Mouse (Mus musculus): ENCODE measurements at regions not wholly inside any gene's neighbourhood (a gene's known extent, or its start where the extent isn't known, plus 50 kb on each side); places are given as distances from the start of the nearest gene placed in this dataset.

- TF ChIP-seq POU5F1 (IDR thresholded peaks at IDR 0.05; ENCODE audit: borderline replicate concordance, low read length) = no peak
- no peak for TF ChIP-seq NANOG (IDR thresholded peaks at IDR 0.05; ENCODE audit: borderline replicate concordance, low read length)
- no peaks in the 10 kb centered on the region for H3K36me3 ChIP-seq (ENCODE audit: insufficient read depth, low read length)
These were observed 305.7 kb upstream of the Tank start for GRCm38 (mm10) chr2:61272721-61273120.

GRCm38 (mm10) chr2:61267706-61268105 is 304.7 kb upstream of the Rbms1 start:
- Histone ChIP-seq H3K27me3 (ENCODE audit: insufficient read depth, low read length) (no peaks in the 10 kb centered on the region), H3K4me3 (replicated peaks; ENCODE audit: low read length) (no peak overlapping the region), H3K4me1 (replicated peaks; ENCODE audit: low read depth, low read length) (peaks cover 8% of the 10 kb centered on the region), H3K9me3 (ENCODE audit: low read length) (peaks cover 5% of the 10 kb centered on the region; the same call in 1 of the 2 replicates), H3K36me3 (ENCODE audit: insufficient read depth, low read length) (no peaks in the 10 kb centered on the region)
- TF ChIP-seq NANOG (IDR thresholded peaks at IDR 0.05; ENCODE audit: borderline replicate concordance, low read length) (no peak), CTCF (conservative IDR thresholded peaks at IDR 0.05; ENCODE audit: low read length) (no peak), POU5F1 (IDR thresholded peaks at IDR 0.05; ENCODE audit: borderline replicate concordance, low read length) (no peak)

More at GRCm38 (mm10) chr2:61272721-61273120, 305.7 kb upstream of the Tank start:
- no peaks in the 10 kb centered on the region for H3K4me1 ChIP-seq (replicated peaks; ENCODE audit: low read depth, low read length)
- H3K9me3 ChIP-seq (ENCODE audit: low read length) = peaks cover 2% of the 10 kb centered on the region; the same call in 1 of the 2 replicates
- H3K4me3 ChIP-seq (replicated peaks; ENCODE audit: low read length) = no peak overlapping the region
- H3K27me3 ChIP-seq (ENCODE audit: insufficient read depth, low read length) = no peaks in the 10 kb centered on the region

GRCm38 (mm10) chr2:61250068-61250800 is 287.2 kb upstream of the Rbms1 start:
- H3K27me3 ChIP-seq (ENCODE audit: insufficient read depth, low read length) = no peaks in the 10 kb centered on the region
- peaks cover 12% of the 10 kb centered on the region for H3K4me1 ChIP-seq (replicated peaks; ENCODE audit: low read depth, low read length)
- H3K36me3 ChIP-seq (ENCODE audit: insufficient read depth, low read length) = no peaks in the 10 kb centered on the region
- H3K4me3 ChIP-seq (replicated peaks; ENCODE audit: low read length) = no peak overlapping the region
- no peaks in the 10 kb centered on the region for H3K9me3 ChIP-seq (ENCODE audit: low read length)
- TF ChIP-seq POU5F1 (IDR thresholded peaks at IDR 0.05; ENCODE audit: borderline replicate concordance, low read length) (no peak), CTCF (conservative IDR thresholded peaks at IDR 0.05; ENCODE audit: low read length) (no peak), NANOG (IDR thresholded peaks at IDR 0.05; ENCODE audit: borderline replicate concordance, low read length) (no peak)

- no peak for TF ChIP-seq POU5F1 (IDR thresholded peaks at IDR 0.05; ENCODE audit: borderline replicate concordance, low read length)
- TF ChIP-seq CTCF (conservative IDR thresholded peaks at IDR 0.05; ENCODE audit: low read length) = no peak
- no peak for TF ChIP-seq NANOG (IDR thresholded peaks at IDR 0.05; ENCODE audit: borderline replicate concordance, low read length)
- no peaks in the 10 kb centered on the region for H3K27me3 ChIP-seq (ENCODE audit: insufficient read depth, low read length)
- H3K4me3 ChIP-seq (replicated peaks; ENCODE audit: low read length) = no peak overlapping the region
- H3K9me3 ChIP-seq (ENCODE audit: low read length) = no peaks in the 10 kb centered on the region
- peaks cover 12% of the 10 kb centered on the region for H3K4me1 ChIP-seq (replicated peaks; ENCODE audit: low read depth, low read length)
- H3K36me3 ChIP-seq (ENCODE audit: insufficient read depth, low read length) = no peaks in the 10 kb centered on the region
These were observed 285.0 kb upstream of the Rbms1 start for GRCm38 (mm10) chr2:61247956-61248355.

GRCm38 (mm10) chr2:61247336-61247735 is 284.3 kb upstream of the Rbms1 start:
- H3K27me3 ChIP-seq (ENCODE audit: insufficient read depth, low read length) = no peaks in the 10 kb centered on the region
- H3K4me1 ChIP-seq (replicated peaks; ENCODE audit: low read depth, low read length) = peaks cover 12% of the 10 kb centered on the region
- H3K4me3 ChIP-seq (replicated peaks; ENCODE audit: low read length) = no peak overlapping the region
- TF ChIP-seq POU5F1 (IDR thresholded peaks at IDR 0.05; ENCODE audit: borderline replicate concordance, low read length) (no peak), CTCF (conservative IDR thresholded peaks at IDR 0.05; ENCODE audit: low read length) (no peak)
- no peaks in the 10 kb centered on the region for H3K9me3 ChIP-seq (ENCODE audit: low read length)
- no peaks in the 10 kb centered on the region for H3K36me3 ChIP-seq (ENCODE audit: insufficient read depth, low read length)

- TF ChIP-seq NANOG (IDR thresholded peaks at IDR 0.05; ENCODE audit: borderline replicate concordance, low read length) = peak; percentile 84; the same call in 1 of the 2 replicates
- no peak for TF ChIP-seq CTCF (conservative IDR thresholded peaks at IDR 0.05; ENCODE audit: low read length)
- H3K4me1 ChIP-seq (replicated peaks; ENCODE audit: low read depth, low read length) = peaks cover 12% of the 10 kb centered on the region
- no peaks in the 10 kb centered on the region for H3K36me3 ChIP-seq (ENCODE audit: insufficient read depth, low read length)
- H3K4me3 ChIP-seq (replicated peaks; ENCODE audit: low read length) = no peak overlapping the region
- no peaks in the 10 kb centered on the region for H3K9me3 ChIP-seq (ENCODE audit: low read length)
- no peaks in the 10 kb centered on the region for H3K27me3 ChIP-seq (ENCODE audit: insufficient read depth, low read length)
These were observed 283.8 kb upstream of the Rbms1 start for GRCm38 (mm10) chr2:61246691-61247258.

GRCm38 (mm10) chr2:61245526-61245925 is 282.5 kb upstream of the Rbms1 start:
- Histone ChIP-seq H3K4me1 (replicated peaks; ENCODE audit: low read depth, low read length) (peaks cover 12% of the 10 kb centered on the region), H3K27me3 (ENCODE audit: insufficient read depth, low read length) (no peaks in the 10 kb centered on the region), H3K36me3 (ENCODE audit: insufficient read depth, low read length) (no peaks in the 10 kb centered on the region), H3K9me3 (ENCODE audit: low read length) (no peaks in the 10 kb centered on the region), H3K4me3 (replicated peaks; ENCODE audit: low read length) (no peak overlapping the region)
- TF ChIP-seq CTCF (conservative IDR thresholded peaks at IDR 0.05; ENCODE audit: low read length) (no peak), POU5F1 (IDR thresholded peaks at IDR 0.05; ENCODE audit: borderline replicate concordance, low read length) (no peak), NANOG (IDR thresholded peaks at IDR 0.05; ENCODE audit: borderline replicate concordance, low read length) (no peak)

GRCm38 (mm10) chr2:61221676-61222075 is 258.7 kb upstream of the Rbms1 start:
- Histone ChIP-seq H3K9me3 (ENCODE audit: low read length) (no peaks in the 10 kb centered on the region), H3K27me3 (ENCODE audit: insufficient read depth, low read length) (no peaks in the 10 kb centered on the region), H3K4me3 (replicated peaks; ENCODE audit: low read length) (no peak overlapping the region), H3K4me1 (replicated peaks; ENCODE audit: low read depth, low read length) (0 out of 2 replicates have a peak, but pooled peaks cover 3% of the 10 kb centered on the region), H3K36me3 (ENCODE audit: insufficient read depth, low read length) (no peaks in the 10 kb centered on the region)
- TF ChIP-seq NANOG (IDR thresholded peaks at IDR 0.05; ENCODE audit: borderline replicate concordance, low read length) (no peak), CTCF (conservative IDR thresholded peaks at IDR 0.05; ENCODE audit: low read length) (no peak), POU5F1 (IDR thresholded peaks at IDR 0.05; ENCODE audit: borderline replicate concordance, low read length) (no peak)
